Mouse (Mus musculus): ENCODE data around the gene Gm20671. TPM values are rescaled to one million over a fixed set of nuclear protein-coding genes. Genes with fewer than 3 reads are reported as not detected.
"Not testable (repeated sequence)": the region's sequence is repeated elsewhere in the genome, so short reads cannot be mapped to it uniquely, and the experiment has no call there.

Gm20671 gene
- polyA plus RNA-seq, 1 experiment from 2014 or later: not detected

DNA sequence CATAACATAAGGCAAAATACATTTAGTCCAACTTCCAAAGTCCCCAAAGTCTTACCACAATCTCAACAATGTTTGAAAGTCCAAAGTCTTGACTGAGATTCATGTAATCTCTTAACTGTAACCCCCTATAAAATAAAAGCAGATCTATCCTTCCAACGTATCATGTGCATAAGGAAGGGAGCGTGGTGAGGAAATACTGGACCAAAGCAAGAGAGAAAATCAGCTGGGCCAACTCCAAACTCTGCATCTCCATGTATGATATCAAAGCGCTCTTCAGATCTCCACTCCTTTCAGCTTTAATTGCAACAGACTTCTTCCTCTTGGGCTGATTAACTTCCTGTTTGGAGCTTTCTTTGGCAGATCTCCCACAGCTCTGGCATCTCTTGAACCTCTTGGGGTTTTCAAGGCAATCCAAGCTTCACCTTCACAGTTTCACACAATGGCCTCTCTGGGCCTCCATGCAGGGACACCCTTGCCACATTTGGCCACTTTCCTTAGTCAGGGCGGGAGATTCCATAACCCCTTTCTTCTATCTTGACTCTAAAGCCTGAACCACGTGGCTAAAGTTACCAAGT is 65.3 kb downstream of the Gm20671 start:
- no peak overlapping the region for H3K4me3 ChIP-seq (ENCODE audit: low read depth, low read length)
- H3K4me2 ChIP-seq: no peak overlapping the region
- no peaks in the 10 kb centered on the region for H3K4me1 ChIP-seq (ENCODE audit: insufficient read depth)
- H3K9me3 ChIP-seq (ENCODE audit: low read depth, low read length): no peaks in the 10 kb centered on the region
- TF ChIP-seq CTCF (IDR thresholded peaks at IDR 0.05; ENCODE audit: low read depth): no peak
- no peak for ATAC-seq (ENCODE audit: insufficient read depth)
- H3K36me3 ChIP-seq (ENCODE audit: insufficient read depth): peaks cover 15% of the 10 kb centered on the region
- no peak overlapping the region for H3K9ac ChIP-seq
- peak; percentile 66 for DNase-seq
- no peak overlapping the region for H3K27ac ChIP-seq (ENCODE audit: low read depth)
- WGBS: 80% methylated on average over 5 of the region's 5 CpGs
- H3K27me3 ChIP-seq (ENCODE audit: insufficient read depth, low read length): no peaks in the 10 kb centered on the region

- Histone ChIP-seq H3K4me1 (ENCODE audit: insufficient read depth) (no peaks in the 10 kb centered on the region), H3K4me2 (no peak overlapping the region), H3K4me3 (ENCODE audit: low read depth, low read length) (no peak overlapping the region), H3K27ac (ENCODE audit: low read depth) (no peak overlapping the region), H3K27me3 (ENCODE audit: insufficient read depth, low read length) (no peaks in the 10 kb centered on the region), H3K9ac (no peak overlapping the region), H3K36me3 (ENCODE audit: insufficient read depth) (peaks cover 15% of the 10 kb centered on the region), H3K9me3 (ENCODE audit: low read depth, low read length) (no peaks in the 10 kb centered on the region)
- 63% methylated on average over 3 of the region's 3 CpGs for WGBS
- TF ChIP-seq CTCF (IDR thresholded peaks at IDR 0.05; ENCODE audit: low read depth): no peak
- no peak for DNase-seq
- ATAC-seq (ENCODE audit: insufficient read depth): no peak
These were observed 66.1 kb downstream of the Gm20671 start for GRCm38 (mm10) chr5:32760787-32761186.

- DNase-seq; H3K27ac ChIP-seq (ENCODE audit: low read depth); H3K4me1 ChIP-seq (ENCODE audit: insufficient read depth); H3K4me3 ChIP-seq (ENCODE audit: low read depth, low read length); ATAC-seq (ENCODE audit: insufficient read depth); H3K4me2 ChIP-seq; H3K9ac ChIP-seq; H3K27me3 ChIP-seq (ENCODE audit: insufficient read depth, low read length); H3K9me3 ChIP-seq (ENCODE audit: low read depth, low read length): not testable (repeated sequence)
- H3K36me3 ChIP-seq (ENCODE audit: insufficient read depth): peaks cover 15% of the 10 kb centered on the region
- WGBS: 97% methylated on average over 18 of the region's 18 CpGs
These were observed 66.6 kb downstream of the Gm20671 start for GRCm38 (mm10) chr5:32760352-32760751.

DNA sequence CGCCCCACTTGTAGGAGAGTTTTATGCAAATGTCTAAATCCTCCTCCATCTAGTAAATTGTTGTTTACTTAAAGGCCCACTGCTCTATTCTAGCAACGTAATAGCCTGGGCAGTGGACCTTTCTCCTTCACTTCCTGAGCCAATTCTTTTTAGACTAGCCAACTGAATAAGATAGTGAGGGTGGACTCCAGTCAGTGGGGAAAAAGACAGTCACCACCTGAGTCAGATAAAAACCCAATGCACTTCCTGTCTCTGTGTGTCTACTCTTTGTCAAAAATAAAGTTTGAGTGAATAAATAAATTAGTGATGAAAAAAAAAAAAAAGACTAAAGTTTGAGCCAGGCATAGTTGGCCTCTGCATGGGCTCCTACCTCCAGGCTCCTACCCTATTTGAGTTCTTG is 67.2 kb downstream of the Gm20671 start:
- no peak overlapping the region for H3K27ac ChIP-seq (ENCODE audit: low read depth)
- no peak overlapping the region for H3K4me2 ChIP-seq
- no peak overlapping the region for H3K9ac ChIP-seq
- H3K4me1 ChIP-seq (ENCODE audit: insufficient read depth): no peaks in the 10 kb centered on the region
- no peak for TF ChIP-seq CTCF (IDR thresholded peaks at IDR 0.05; ENCODE audit: low read depth)
- no peaks in the 10 kb centered on the region for H3K9me3 ChIP-seq (ENCODE audit: low read depth, low read length)
- H3K4me3 ChIP-seq (ENCODE audit: low read depth, low read length): no peak overlapping the region
- no peak for ATAC-seq (ENCODE audit: insufficient read depth)
- no peaks in the 10 kb centered on the region for H3K27me3 ChIP-seq (ENCODE audit: insufficient read depth, low read length)
- no peak for DNase-seq
- H3K36me3 ChIP-seq (ENCODE audit: insufficient read depth): peaks cover 15% of the 10 kb centered on the region
- WGBS: 65% methylated on average over 2 of the region's 2 CpGs

DNA sequence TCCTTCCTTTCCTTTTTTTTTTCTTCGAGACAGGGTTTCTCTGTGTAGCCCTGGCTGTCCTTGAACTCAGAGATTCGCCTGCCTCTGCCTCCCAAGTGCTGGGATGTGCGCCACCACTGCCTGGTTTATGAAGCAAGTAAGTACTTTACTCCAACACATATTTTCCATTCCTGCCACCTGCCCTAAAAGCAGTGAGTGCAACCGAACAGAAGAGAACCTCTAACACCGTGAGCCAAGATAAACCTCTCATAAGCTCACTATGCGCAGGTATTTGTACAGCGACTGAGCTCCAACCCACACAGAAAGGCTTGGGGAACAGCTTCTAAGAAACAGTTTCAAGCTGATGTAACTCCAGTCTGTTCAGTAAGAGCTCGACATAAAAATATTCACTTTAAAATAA is 70.8 kb downstream of the Gm20671 start:
- no peak overlapping the region for H3K9ac ChIP-seq
- H3K27me3 ChIP-seq (ENCODE audit: insufficient read depth, low read length): no peaks in the 10 kb centered on the region
- ATAC-seq (ENCODE audit: insufficient read depth) (no peak), DNase-seq (no peak)
- TF ChIP-seq CTCF (IDR thresholded peaks at IDR 0.05; ENCODE audit: low read depth): no peak
- no peak overlapping the region for H3K4me3 ChIP-seq (ENCODE audit: low read depth, low read length)
- no peaks in the 10 kb centered on the region for H3K9me3 ChIP-seq (ENCODE audit: low read depth, low read length)
- no peak overlapping the region for H3K4me2 ChIP-seq
- H3K27ac ChIP-seq (ENCODE audit: low read depth): no peak overlapping the region
- H3K36me3 ChIP-seq (ENCODE audit: insufficient read depth): no peaks in the 10 kb centered on the region
- H3K4me1 ChIP-seq (ENCODE audit: insufficient read depth): no peaks in the 10 kb centered on the region
- 88% methylated on average over 8 of the region's 8 CpGs for WGBS

- Histone ChIP-seq H3K27me3 (ENCODE audit: insufficient read depth, low read length) (no peaks in the 10 kb centered on the region), H3K9ac (no peak overlapping the region), H3K36me3 (ENCODE audit: insufficient read depth) (no peaks in the 10 kb centered on the region), H3K27ac (ENCODE audit: low read depth) (no peak overlapping the region), H3K4me2 (no peak overlapping the region), H3K4me3 (ENCODE audit: low read depth, low read length) (no peak overlapping the region), H3K9me3 (ENCODE audit: low read depth, low read length) (no peaks in the 10 kb centered on the region), H3K4me1 (ENCODE audit: insufficient read depth) (no peaks in the 10 kb centered on the region; the same call in 1 of the 2 replicates)
- DNase-seq: no peak
- no peak for TF ChIP-seq CTCF (IDR thresholded peaks at IDR 0.05; ENCODE audit: low read depth)
- WGBS: 52% methylated on average over 2 of the region's 2 CpGs
- ATAC-seq (ENCODE audit: insufficient read depth): no peak
These were observed 75.2 kb downstream of the Gm20671 start for GRCm38 (mm10) chr5:32751736-32752135.

GRCm38 (mm10) chr5:32748936-32749335 is 78.0 kb downstream of the Gm20671 start:
- ATAC-seq (ENCODE audit: insufficient read depth) (no peak), DNase-seq (no peak)
- 70% methylated on average over 6 of the region's 6 CpGs for WGBS
- no peak for TF ChIP-seq CTCF (IDR thresholded peaks at IDR 0.05; ENCODE audit: low read depth)
- Histone ChIP-seq H3K9me3 (ENCODE audit: low read depth, low read length) (no peaks in the 10 kb centered on the region), H3K9ac (no peak overlapping the region), H3K36me3 (ENCODE audit: insufficient read depth) (no peaks in the 10 kb centered on the region), H3K27me3 (ENCODE audit: insufficient read depth, low read length) (no peaks in the 10 kb centered on the region), H3K27ac (ENCODE audit: low read depth) (no peak overlapping the region), H3K4me2 (no peak overlapping the region), H3K4me1 (ENCODE audit: insufficient read depth) (peaks cover 6% of the 10 kb centered on the region), H3K4me3 (ENCODE audit: low read depth, low read length) (no peak overlapping the region)

Data from lung, embryonic 14.5 days (tissue).